Mouse (Mus musculus): ENCODE data around the gene Hmgb1. TPM values are rescaled to one million over a fixed set of nuclear protein-coding genes. Genes with fewer than 3 reads are reported as not detected.
A peak's percentile ranks its signal among the peaks of the same experiment; 100 is the strongest.

Hmgb1 gene
- polyA plus RNA-seq, 1 experiment = 107 TPM

- Histone ChIP-seq H3K27ac (ENCODE audit: control insufficient read depth, insufficient read depth, low read length) (no peak overlapping the region), H3K4me1 (replicated peaks; ENCODE audit: control insufficient read depth, insufficient read depth, low read length) (peaks cover 48% of the 10 kb centered on the region), H3K36me3 (ENCODE audit: control insufficient read depth, insufficient read depth, low read length) (no peaks in the 10 kb centered on the region), H3K4me3 (ENCODE audit: control insufficient read depth, insufficient read depth, low read length) (no peak overlapping the region), H3K27me3 (ENCODE audit: control insufficient read depth, insufficient read depth, low read length) (no peaks in the 10 kb centered on the region)
- TF ChIP-seq POLR2A (IDR thresholded peaks at IDR 0.05; ENCODE audit: control insufficient read depth, extremely low read depth, insufficient read depth, low read length, poor library complexity) (no peak), CTCF (IDR thresholded peaks at IDR 0.05; ENCODE audit: borderline replicate concordance, control insufficient read depth, extremely low read depth, insufficient read depth, low read length, poor library complexity) (no peak)
- no peak for DNase-seq
- WGBS = 7% methylated on average over 3 of the region's 3 CpGs
Measured at GRCm38 (mm10) chr5:149017666-149018415, 166.4 kb downstream of the Hmgb1 start.

- 85% methylated on average over 3 of the region's 3 CpGs for WGBS
- DNase-seq = no peak
- no peak overlapping the region for H3K4me3 ChIP-seq (ENCODE audit: control insufficient read depth, insufficient read depth, low read length)
- no peaks in the 10 kb centered on the region for H3K36me3 ChIP-seq (ENCODE audit: control insufficient read depth, insufficient read depth, low read length)
- H3K27me3 ChIP-seq (ENCODE audit: control insufficient read depth, insufficient read depth, low read length) = no peaks in the 10 kb centered on the region
- H3K27ac ChIP-seq (ENCODE audit: control insufficient read depth, insufficient read depth, low read length) = no peak overlapping the region
- peaks cover 48% of the 10 kb centered on the region for H3K4me1 ChIP-seq (replicated peaks; ENCODE audit: control insufficient read depth, insufficient read depth, low read length)
- TF ChIP-seq POLR2A (IDR thresholded peaks at IDR 0.05; ENCODE audit: control insufficient read depth, extremely low read depth, insufficient read depth, low read length, poor library complexity) (no peak), CTCF (IDR thresholded peaks at IDR 0.05; ENCODE audit: borderline replicate concordance, control insufficient read depth, extremely low read depth, insufficient read depth, low read length, poor library complexity) (no peak)
Measured at GRCm38 (mm10) chr5:149017181-149017580, 167.1 kb downstream of the Hmgb1 start.

GRCm38 (mm10) chr5:149016261-149016660, 168.0 kb downstream of the Hmgb1 start:
- no peaks in the 10 kb centered on the region for H3K36me3 ChIP-seq (ENCODE audit: control insufficient read depth, insufficient read depth, low read length)
- WGBS = 35% methylated on average over 5 of the region's 5 CpGs
- H3K4me3 ChIP-seq (ENCODE audit: control insufficient read depth, insufficient read depth, low read length) = no peak overlapping the region
- no peaks in the 10 kb centered on the region for H3K27me3 ChIP-seq (ENCODE audit: control insufficient read depth, insufficient read depth, low read length)
- no peak overlapping the region for H3K27ac ChIP-seq (ENCODE audit: control insufficient read depth, insufficient read depth, low read length)
- no peak for TF ChIP-seq POLR2A (IDR thresholded peaks at IDR 0.05; ENCODE audit: control insufficient read depth, extremely low read depth, insufficient read depth, low read length, poor library complexity)
- no peak for TF ChIP-seq CTCF (IDR thresholded peaks at IDR 0.05; ENCODE audit: borderline replicate concordance, control insufficient read depth, extremely low read depth, insufficient read depth, low read length, poor library complexity)
- no peak for DNase-seq
- peaks cover 48% of the 10 kb centered on the region for H3K4me1 ChIP-seq (replicated peaks; ENCODE audit: control insufficient read depth, insufficient read depth, low read length)

- no peak for DNase-seq
- no peaks in the 10 kb centered on the region for H3K36me3 ChIP-seq (ENCODE audit: control insufficient read depth, insufficient read depth, low read length)
Measured at GRCm38 (mm10) chr5:149015335-149016201, 168.7 kb downstream of the Hmgb1 start.

GRCm38 (mm10) chr5:149014600-149015268, 169.6 kb downstream of the Hmgb1 start:
- TF ChIP-seq POLR2A (IDR thresholded peaks at IDR 0.05; ENCODE audit: control insufficient read depth, extremely low read depth, insufficient read depth, low read length, poor library complexity) = no peak; the same call in 1 of the 2 replicates
- TF ChIP-seq CTCF (IDR thresholded peaks at IDR 0.05; ENCODE audit: borderline replicate concordance, control insufficient read depth, extremely low read depth, insufficient read depth, low read length, poor library complexity) = no peak
- DNase-seq = no peak
- H3K4me3 ChIP-seq (ENCODE audit: control insufficient read depth, insufficient read depth, low read length) = peak overlapping the region; percentile 83
- WGBS = 22% methylated on average over 17 of the region's 17 CpGs
- no peaks in the 10 kb centered on the region for H3K27me3 ChIP-seq (ENCODE audit: control insufficient read depth, insufficient read depth, low read length)
- peak overlapping the region; percentile 93 for H3K27ac ChIP-seq (ENCODE audit: control insufficient read depth, insufficient read depth, low read length)
- peaks cover 36% of the 10 kb centered on the region for H3K4me1 ChIP-seq (replicated peaks; ENCODE audit: control insufficient read depth, insufficient read depth, low read length)
- H3K36me3 ChIP-seq (ENCODE audit: control insufficient read depth, insufficient read depth, low read length) = no peaks in the 10 kb centered on the region

More at GRCm38 (mm10) chr5:149015335-149016201, 168.7 kb downstream of the Hmgb1 start:
- TF ChIP-seq CTCF (IDR thresholded peaks at IDR 0.05; ENCODE audit: borderline replicate concordance, control insufficient read depth, extremely low read depth, insufficient read depth, low read length, poor library complexity) = no peak
- TF ChIP-seq POLR2A (IDR thresholded peaks at IDR 0.05; ENCODE audit: control insufficient read depth, extremely low read depth, insufficient read depth, low read length, poor library complexity) = no peak; the same call in 1 of the 2 replicates
- Histone ChIP-seq H3K4me3 (ENCODE audit: control insufficient read depth, insufficient read depth, low read length) (peak overlapping the region; percentile 83), H3K4me1 (replicated peaks; ENCODE audit: control insufficient read depth, insufficient read depth, low read length) (peaks cover 42% of the 10 kb centered on the region), H3K27me3 (ENCODE audit: control insufficient read depth, insufficient read depth, low read length) (no peaks in the 10 kb centered on the region), H3K27ac (ENCODE audit: control insufficient read depth, insufficient read depth, low read length) (peak overlapping the region; percentile 93)
- under 1% methylated on average over 35 of the region's 37 CpGs for WGBS

All from thymus, adult 2 months (tissue).